Mouse (Mus musculus): Measurements from ENCODE around the gene H3f3b. TPM values are rescaled to one million over a fixed set of nuclear protein-coding genes. Genes with fewer than 3 reads are reported as not detected.
"Not testable (repeated sequence)": the region's sequence is repeated elsewhere in the genome, so short reads cannot be mapped to it uniquely, and the experiment has no call there.

The H3f3b gene
- total RNA-seq, 2 experiments from 2014 or later, result 285 to 322 TPM

- DNase-seq (ENCODE audit: low spot score in 2 of 2), result peak; percentile 72 to 76
- peak; percentile 94 for TF ChIP-seq CTCF (conservative IDR thresholded peaks at IDR 0.05)
- H3K27ac ChIP-seq, result peak overlapping the region; percentile 98
- peak overlapping the region; percentile 93 for H3K4me3 ChIP-seq
Observed at GRCm38 (mm10) chr11:116023771-116024355, 3.9 kb downstream of the H3f3b start.

GRCm38 (mm10) chr11:116023074-116023770 is 4.5 kb downstream of the H3f3b start:
- Histone ChIP-seq H3K4me3 (peak overlapping the region; percentile 93), H3K27ac (peak overlapping the region; percentile 98)
- DNase-seq (ENCODE audit: low spot score in 2 of 2), result not testable (repeated sequence)

GRCm38 (mm10) chr11:116022256-116022780 is 5.4 kb downstream of the H3f3b start:
- Histone ChIP-seq H3K27ac (no peak overlapping the region; the same call in 1 of the 2 replicates), H3K4me3 (peak overlapping the region; percentile 56)
- no peak for TF ChIP-seq CTCF (conservative IDR thresholded peaks at IDR 0.05)
- DNase-seq (ENCODE audit: low spot score in 2 of 2), result no peak

GRCm38 (mm10) chr11:116021328-116022220 is 6.2 kb downstream of the H3f3b start:
- no peak for DNase-seq (ENCODE audit: low spot score in 2 of 2)
- TF ChIP-seq CTCF (conservative IDR thresholded peaks at IDR 0.05), result no peak
- no peak overlapping the region for H3K27ac ChIP-seq
- no peak overlapping the region; the same call in 1 of the 2 replicates for H3K4me3 ChIP-seq

- DNase-seq (ENCODE audit: low spot score in 2 of 2), result no peak
- Histone ChIP-seq H3K27ac (no peak overlapping the region), H3K4me3 (no peak overlapping the region)
- peak; percentile 65 for TF ChIP-seq CTCF (conservative IDR thresholded peaks at IDR 0.05)
Observed at GRCm38 (mm10) chr11:116020519-116020922, 7.2 kb downstream of the H3f3b start.

DNA sequence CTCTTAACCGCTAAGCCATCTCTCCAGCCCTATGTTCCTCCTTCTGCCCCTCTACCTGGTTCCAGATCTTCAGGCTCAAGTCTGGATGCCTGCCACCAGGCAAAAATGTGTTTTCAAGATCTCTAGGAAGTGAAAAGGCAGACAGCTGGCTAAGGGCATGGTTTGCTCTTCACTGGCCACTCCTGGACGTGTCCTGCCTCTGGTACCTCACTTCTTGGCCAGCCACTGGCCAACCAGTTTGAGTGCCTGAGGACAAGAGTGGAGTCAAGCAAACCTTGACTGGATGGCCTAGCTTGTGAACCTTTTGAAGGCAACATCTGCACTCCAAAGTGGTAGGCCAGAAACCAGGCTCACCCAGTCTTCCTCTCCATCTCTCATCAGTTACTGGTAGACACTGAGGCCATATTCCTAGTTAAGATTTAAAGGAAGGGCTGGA is 7.8 kb downstream of the H3f3b start:
- Histone ChIP-seq H3K4me3 (no peak overlapping the region), H3K27ac (no peak overlapping the region)
- DNase-seq (ENCODE audit: low spot score in 2 of 2), result no peak
- no peak for TF ChIP-seq CTCF (conservative IDR thresholded peaks at IDR 0.05)

DNA sequence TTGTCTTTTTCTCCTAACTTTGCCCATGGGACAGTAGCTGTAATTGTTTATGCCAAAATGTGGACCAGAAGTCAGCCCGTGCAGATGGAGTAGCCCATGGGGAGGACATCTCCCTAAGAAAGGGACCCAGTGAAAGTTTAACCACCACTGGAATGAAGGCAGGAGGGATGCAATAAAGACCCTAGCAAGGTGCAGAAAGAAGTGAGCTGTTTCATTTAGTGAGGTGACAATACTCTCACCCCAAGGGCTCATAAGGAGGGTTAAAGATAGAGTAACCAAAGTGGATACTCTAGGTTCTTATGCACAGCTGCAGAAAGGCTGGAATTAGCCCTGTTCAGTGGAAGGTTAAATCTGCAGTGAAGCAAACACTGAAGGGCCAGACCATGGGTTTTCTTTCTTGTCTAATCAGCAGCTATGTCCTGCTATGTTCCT is 8.4 kb downstream of the H3f3b start:
- no peak for TF ChIP-seq CTCF (conservative IDR thresholded peaks at IDR 0.05)
- no peak for DNase-seq (ENCODE audit: low spot score in 2 of 2)
- Histone ChIP-seq H3K27ac (no peak overlapping the region), H3K4me3 (no peak overlapping the region)

DNA sequence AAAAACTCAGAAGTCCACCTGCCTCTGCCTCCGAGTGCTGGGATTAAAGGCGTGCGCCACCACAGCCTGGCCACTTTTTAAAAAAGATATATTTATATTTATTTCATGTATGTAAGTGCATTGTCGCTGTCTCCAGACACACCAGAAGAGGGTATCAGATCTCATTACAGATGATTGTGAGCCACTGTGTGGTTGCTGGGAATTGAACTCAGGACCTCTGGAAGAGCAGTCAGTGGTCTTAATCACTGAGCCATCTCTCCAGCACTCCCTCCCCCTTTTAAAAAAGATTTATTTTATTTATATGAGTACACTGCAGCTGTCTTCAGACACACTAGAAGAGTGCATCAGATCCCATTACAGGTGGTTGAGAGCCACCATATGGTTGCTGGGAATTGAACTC is 8.9 kb downstream of the H3f3b start:
- H3K27ac ChIP-seq; DNase-seq (ENCODE audit: low spot score in 2 of 2): not testable (repeated sequence)

GRCm38 (mm10) chr11:116018106-116018505 is 9.7 kb downstream of the H3f3b start:
- Histone ChIP-seq H3K27ac (no peak overlapping the region), H3K4me3 (no peak overlapping the region)
- no peak for DNase-seq (ENCODE audit: low spot score in 2 of 2)
- TF ChIP-seq CTCF (conservative IDR thresholded peaks at IDR 0.05), result peak; percentile 66

More for the DNA sequence above, 8.9 kb downstream of the H3f3b start:
- H3K4me3 ChIP-seq, result not testable (repeated sequence)

GRCm38 (mm10) chr11:116014821-116015220 is 12.9 kb downstream of the H3f3b start:
- no peak for TF ChIP-seq CTCF (conservative IDR thresholded peaks at IDR 0.05)
- DNase-seq (ENCODE audit: low spot score in 2 of 2), result no peak
- H3K27ac ChIP-seq, result no peak overlapping the region
- H3K4me3 ChIP-seq, result no peak overlapping the region

GRCm38 (mm10) chr11:116012262-116012947 is 15.4 kb downstream of the H3f3b start, which contains the start of gene Galk1:
TSS of gene Galk1 (minus strand) at chr11:116012719.
- H3K27ac ChIP-seq, result peak within 1 kb of the TSS; percentile 52
- DNase-seq (ENCODE audit: low spot score in 2 of 2), result peak; percentile 71 to 79
- no peak for TF ChIP-seq CTCF (conservative IDR thresholded peaks at IDR 0.05)

More at GRCm38 (mm10) chr11:116012262-116012947, 15.4 kb downstream of the H3f3b start, which contains the start of gene Galk1:
- peak within 1 kb of the TSS; percentile 80 for H3K4me3 ChIP-seq

All from layer of hippocampus, adult 2 months (tissue).